In genomic region chr13:16282230-16282629, GRCm38 (mm10) we compare ENCODE assay signal across 26 mouse cellular contexts.
DNase-seq lines count a peak whose midpoint lies in the region; ATAC-seq and TF ChIP-seq lines count a peak whose summit lies in the region.
"Had no signal": no experiment of that assay in that cellular context is flagged by ENCODE, and none has a peak within 500 bp of the region (broad histone marks: within the 10 kb centered on the region; RNA-seq: fewer than 3 reads in every experiment).

No protein-coding gene starts in this region.

- DNase-seq in heart, adult 2 months, result no peak
- no peak for DNase-seq in heart, postnatal 25 days (ENCODE audit: low spot score)
- no peak for DNase-seq in lung, postnatal 14 days
- DNase-seq in liver, postnatal 0 days, result no peak
- DNase-seq in spleen, adult 18-20 months, result no peak
- DNase-seq: cerebellum, adult 11-12 months; cerebellum, adult 9-11 months; embryo, embryonic 11 days; heart, postnatal 14 days; kidney, adult 8-10 months; kidney, postnatal 4 days; lung, adult 2 months; midbrain, embryonic 14.5 days; thymus, adult 2 months; thymus, postnatal 36 days had no signal

- intact Hi-C loops in heart, adult 2 months (cut with DNase I), result no loop called here
- intact Hi-C loops in heart, postnatal 25 days (cut with DNase I), result no loop called here

- no peaks in the 10 kb centered on the region for H3K79me2 ChIP-seq in heart, adult 2 months (replicated peaks; ENCODE audit: control insufficient read depth, insufficient read depth, low read length)

- TF ChIP-seq EP300 in heart, adult 2 months (IDR thresholded peaks at IDR 0.05; ENCODE audit: insufficient read depth, low read depth, low read length), result no peak
- no peak for TF ChIP-seq EP300 in liver, postnatal 0 days (IDR thresholded peaks at IDR 0.05; ENCODE audit: low read depth)

- H3K4me2 ChIP-seq in heart, embryonic 11.5 days, result no peak overlapping the region
- no peak overlapping the region for H3K4me2 ChIP-seq in heart, embryonic 16.5 days (ENCODE audit: low read depth, low read length)
- no peak overlapping the region for H3K4me2 ChIP-seq in lung, embryonic 15.5 days
- no peak overlapping the region for H3K4me2 ChIP-seq in liver, postnatal 0 days (ENCODE audit: low read depth, low read length)
- H3K4me2 ChIP-seq: embryonic facial prominence, embryonic 13.5 days; forebrain, embryonic 15.5 days; hindbrain, embryonic 12.5 days; limb, embryonic 13.5 days had no signal

- H3K9me3 ChIP-seq in heart, embryonic 11.5 days (replicated peaks; ENCODE audit: control insufficient read depth, low read length), result no peaks in the 10 kb centered on the region
- H3K9me3 ChIP-seq in heart, embryonic 16.5 days (replicated peaks; ENCODE audit: control insufficient read depth, low read length), result no peaks in the 10 kb centered on the region
- H3K9me3 ChIP-seq in lung, embryonic 15.5 days, result no peaks in the 10 kb centered on the region
- H3K9me3 ChIP-seq in liver, postnatal 0 days (ENCODE audit: low read length), result no peaks in the 10 kb centered on the region
- H3K9me3 ChIP-seq: embryonic facial prominence, embryonic 13.5 days; forebrain, embryonic 10.5 days; forebrain, embryonic 15.5 days; hindbrain, embryonic 12.5 days; limb, embryonic 13.5 days had no signal

- no peak overlapping the region for H3K9ac ChIP-seq in heart, embryonic 11.5 days (ENCODE audit: low read depth, low read length)
- H3K9ac ChIP-seq in heart, adult 2 months (ENCODE audit: low read depth, low read length), result no peak overlapping the region
- no peak overlapping the region for H3K9ac ChIP-seq in heart, embryonic 16.5 days (ENCODE audit: low read length)
- no peak overlapping the region for H3K9ac ChIP-seq in lung, embryonic 15.5 days
- no peak overlapping the region for H3K9ac ChIP-seq in liver, postnatal 0 days (replicated peaks)
- H3K9ac ChIP-seq: embryonic facial prominence, embryonic 13.5 days; forebrain, embryonic 15.5 days; hindbrain, embryonic 12.5 days; limb, embryonic 13.5 days had no signal

- peak overlapping the region; percentile 83 for H3K27ac ChIP-seq in heart, embryonic 11.5 days (ENCODE audit: low read depth, low read length)
- H3K27ac ChIP-seq in heart, adult 2 months, result no peak overlapping the region
- peak overlapping the region; percentile 67 for H3K27ac ChIP-seq in heart, embryonic 16.5 days (ENCODE audit: low read length)
- H3K27ac ChIP-seq in lung, embryonic 15.5 days, result peak overlapping the region; percentile 78
- 0 out of 2 replicates have a peak overlapping the region, but pooled peaks have one; percentile 37 for H3K27ac ChIP-seq in liver, postnatal 0 days (ENCODE audit: low read depth)
- H3K27ac ChIP-seq: embryonic facial prominence, embryonic 13.5 days; forebrain, embryonic 10.5 days; forebrain, embryonic 15.5 days; hindbrain, embryonic 12.5 days; kidney, postnatal 0 days; limb, embryonic 13.5 days; macrophage had no signal

- no peak for TF ChIP-seq POLR2A in heart, adult 2 months (IDR thresholded peaks at IDR 0.05; ENCODE audit: insufficient read depth, low read depth, low read length)

- ATAC-seq in heart, embryonic 11.5 days (replicated peaks; ENCODE audit: insufficient number of reproducible peaks, low FRiP score, low TSS enrichment), result peak; percentile 42
- ATAC-seq in heart, embryonic 16.5 days (replicated peaks; ENCODE audit: extremely low read depth, insufficient read depth, low FRiP score), result no peak; the same call in 1 of the 2 replicates
- ATAC-seq in lung, embryonic 15.5 days (ENCODE audit: borderline replicate concordance, extremely low read depth, low FRiP score, low TSS enrichment), result no peak
- ATAC-seq in liver, postnatal 0 days, result no peak
- ATAC-seq: forebrain, embryonic 15.5 days; Patski had no signal

- H3K4me1 ChIP-seq in heart, embryonic 11.5 days (ENCODE audit: control insufficient read depth, insufficient read depth, low read length), result peaks cover 11% of the 10 kb centered on the region
- H3K4me1 ChIP-seq in heart, adult 2 months (ENCODE audit: control insufficient read depth, insufficient read depth, low read length), result no peaks in the 10 kb centered on the region
- peaks cover 10% of the 10 kb centered on the region; the same call in 1 of the 2 replicates for H3K4me1 ChIP-seq in heart, embryonic 16.5 days (ENCODE audit: control insufficient read depth, insufficient read depth, low read length)
- peaks cover 4% of the 10 kb centered on the region for H3K4me1 ChIP-seq in lung, embryonic 15.5 days
- peaks cover 8% of the 10 kb centered on the region for H3K4me1 ChIP-seq in liver, postnatal 0 days (ENCODE audit: insufficient read depth)
- H3K4me1 ChIP-seq: forebrain, embryonic 10.5 days; forebrain, embryonic 15.5 days; hindbrain, embryonic 12.5 days; limb, embryonic 13.5 days had no signal

- no peaks in the 10 kb centered on the region for H3K36me3 ChIP-seq in heart, embryonic 11.5 days (ENCODE audit: control insufficient read depth, insufficient read depth, low read length)
- H3K36me3 ChIP-seq in heart, adult 2 months (ENCODE audit: control insufficient read depth, insufficient read depth, low read length), result no peaks in the 10 kb centered on the region
- no peaks in the 10 kb centered on the region for H3K36me3 ChIP-seq in heart, embryonic 16.5 days (ENCODE audit: control insufficient read depth, insufficient read depth)
- H3K36me3 ChIP-seq in lung, embryonic 15.5 days, result no peaks in the 10 kb centered on the region
- no peaks in the 10 kb centered on the region for H3K36me3 ChIP-seq in liver, postnatal 0 days (replicated peaks; ENCODE audit: insufficient read depth, low read length)
- H3K36me3 ChIP-seq: embryonic facial prominence, embryonic 13.5 days; forebrain, embryonic 10.5 days; forebrain, embryonic 15.5 days; hindbrain, embryonic 12.5 days; limb, embryonic 13.5 days had no signal

- H3K27me3 ChIP-seq in heart, embryonic 11.5 days (ENCODE audit: control insufficient read depth, insufficient read depth, low read length), result no peaks in the 10 kb centered on the region
- no peaks in the 10 kb centered on the region for H3K27me3 ChIP-seq in heart, adult 2 months (ENCODE audit: control insufficient read depth, insufficient read depth, low read length)
- H3K27me3 ChIP-seq in heart, embryonic 16.5 days (ENCODE audit: control insufficient read depth, insufficient read depth, low read length), result no peaks in the 10 kb centered on the region
- no peaks in the 10 kb centered on the region for H3K27me3 ChIP-seq in lung, embryonic 15.5 days
- H3K27me3 ChIP-seq in liver, postnatal 0 days (ENCODE audit: insufficient read depth, low read length), result no peaks in the 10 kb centered on the region
- H3K27me3 ChIP-seq: embryonic facial prominence, embryonic 13.5 days; forebrain, embryonic 15.5 days; hindbrain, embryonic 12.5 days; limb, embryonic 13.5 days; Patski had no signal

- TF ChIP-seq CTCF in heart, adult 2 months (IDR thresholded peaks at IDR 0.05), result no peak
- no peak for TF ChIP-seq CTCF in liver, postnatal 0 days (IDR thresholded peaks at IDR 0.05; ENCODE audit: low read depth)

- H3K4me3 ChIP-seq in heart, embryonic 11.5 days (ENCODE audit: low read depth, low read length), result no peak overlapping the region
- no peak overlapping the region for H3K4me3 ChIP-seq in heart, adult 2 months
- H3K4me3 ChIP-seq in heart, embryonic 16.5 days (ENCODE audit: low read length), result no peak overlapping the region
- no peak overlapping the region for H3K4me3 ChIP-seq in lung, embryonic 15.5 days
- no peak overlapping the region for H3K4me3 ChIP-seq in liver, postnatal 0 days (ENCODE audit: low read depth, low read length)
- H3K4me3 ChIP-seq: embryonic facial prominence, embryonic 13.5 days; forebrain, embryonic 10.5 days; forebrain, embryonic 15.5 days; hindbrain, embryonic 12.5 days; limb, embryonic 13.5 days had no signal

- WGBS in heart, embryonic 11.5 days (ENCODE audit: insufficient replicate concordance), result 24% methylated on average over 2 of the region's 2 CpGs
- WGBS in heart, adult 2 months, result 28% methylated on average over 2 of the region's 2 CpGs
- WGBS in heart, embryonic 16.5 days, result 29% methylated on average over 2 of the region's 2 CpGs
- 25% methylated on average over 2 of the region's 2 CpGs for WGBS in lung, embryonic 15.5 days
- WGBS in liver, postnatal 0 days (ENCODE audit: insufficient replicate concordance), result 31% methylated on average over 2 of the region's 2 CpGs
